Mouse (Mus musculus) bone marrow macrophage, adult 2 months (primary cell): ENCODE measurements at regions not wholly inside any gene's neighbourhood (a gene's known extent, or its start where the extent isn't known, plus 50 kb on each side); places are given as distances from the start of the nearest gene placed in this dataset.

Experiments used
- H3K27ac ChIP-seq: 2 replicates; pipeline ENCODE4 v1.5.1; 2012; ENCODE audit warnings: low read depth, low read length; ENCODE audit not compliant: insufficient read depth
- H3K4me1 ChIP-seq: 2 replicates; pipeline ENCODE4 v1.6.1; 2012; ENCODE audit warnings: low read length; ENCODE audit not compliant: control insufficient read depth, insufficient read depth
- H3K4me3 ChIP-seq: 2 replicates; pipeline ENCODE4 v1.5.1; 2012; ENCODE audit warnings: mild to moderate bottlenecking, low read length, moderate library complexity; ENCODE audit not compliant: insufficient read depth
- CTCF ChIP-seq: IDR thresholded peaks from 2 replicates; pipeline ENCODE4 v1.5.1; 2012; ENCODE audit warnings: low read depth, mild to moderate bottlenecking, low read length, moderate library complexity
- POLR2A ChIP-seq: IDR thresholded peaks from 2 replicates; pipeline ENCODE4 v1.6.1; 2012; ENCODE audit warnings: mild to moderate bottlenecking, low read depth, low read length, borderline replicate concordance

DNA sequence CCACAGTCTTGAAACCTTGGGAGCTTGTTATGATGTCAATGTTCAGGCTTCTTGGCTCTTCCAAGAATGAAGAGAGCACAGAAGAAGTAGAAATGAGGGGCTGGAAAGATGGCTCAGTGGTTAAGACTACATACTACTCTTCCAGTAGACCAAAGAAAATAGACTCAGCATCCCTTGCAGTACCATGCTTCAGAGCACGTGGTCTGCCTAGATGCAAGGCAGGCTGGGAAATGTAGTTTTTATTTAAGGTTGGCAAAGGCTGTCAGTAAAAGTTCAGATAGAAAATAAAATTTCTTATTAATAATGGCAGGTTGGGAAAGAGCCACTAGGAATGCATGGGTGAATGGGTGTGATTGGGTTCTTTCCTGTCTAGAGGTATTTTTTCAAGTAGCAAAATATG lies 267.8 kb downstream of the Rps24 start:
- TF ChIP-seq POLR2A (no peak), CTCF (no peak)
- no peak overlapping the region for H3K4me3 ChIP-seq
- no peaks in the 10 kb centered on the region for H3K4me1 ChIP-seq
- H3K27ac ChIP-seq, result no peak overlapping the region

GRCm38 (mm10) chr14:24755426-24756117 lies 268.6 kb downstream of the Rps24 start:
- TF ChIP-seq POLR2A (no peak), CTCF (no peak)
- Histone ChIP-seq H3K27ac (no peak overlapping the region), H3K4me1 (no peaks in the 10 kb centered on the region), H3K4me3 (no peak overlapping the region)

DNA sequence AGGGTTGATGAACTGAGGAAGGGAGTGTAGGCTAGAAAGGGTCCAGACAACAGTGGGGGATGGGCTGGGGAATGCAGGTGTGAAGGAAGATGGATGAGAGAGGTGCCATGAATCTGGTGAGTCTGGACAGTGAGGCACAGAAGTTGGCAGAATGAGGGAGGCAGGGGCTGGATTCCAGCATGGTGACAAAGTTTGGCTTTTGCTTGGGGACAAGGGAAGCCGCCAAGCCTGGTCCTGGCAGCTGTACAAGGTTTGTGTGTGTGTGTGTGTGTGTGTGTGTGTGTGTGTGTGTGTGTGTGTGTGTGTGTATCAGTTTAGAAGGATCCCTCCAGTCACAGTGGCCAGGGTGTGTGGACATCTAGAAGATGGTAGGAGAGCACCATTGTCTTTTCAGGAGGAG lies 270.4 kb downstream of the Rps24 start:
- no peak overlapping the region for H3K27ac ChIP-seq
- H3K4me3 ChIP-seq, result no peak overlapping the region
- H3K4me1 ChIP-seq, result no peaks in the 10 kb centered on the region
- TF ChIP-seq CTCF, result no peak
- no peak for TF ChIP-seq POLR2A

- H3K27ac ChIP-seq, result no peak overlapping the region
- no peaks in the 10 kb centered on the region for H3K4me1 ChIP-seq
- TF ChIP-seq POLR2A (no peak), CTCF (no peak)
- H3K4me3 ChIP-seq, result no peak overlapping the region
These were observed 270.9 kb downstream of the Rps24 start for GRCm38 (mm10) chr14:24757843-24758242.

DNA sequence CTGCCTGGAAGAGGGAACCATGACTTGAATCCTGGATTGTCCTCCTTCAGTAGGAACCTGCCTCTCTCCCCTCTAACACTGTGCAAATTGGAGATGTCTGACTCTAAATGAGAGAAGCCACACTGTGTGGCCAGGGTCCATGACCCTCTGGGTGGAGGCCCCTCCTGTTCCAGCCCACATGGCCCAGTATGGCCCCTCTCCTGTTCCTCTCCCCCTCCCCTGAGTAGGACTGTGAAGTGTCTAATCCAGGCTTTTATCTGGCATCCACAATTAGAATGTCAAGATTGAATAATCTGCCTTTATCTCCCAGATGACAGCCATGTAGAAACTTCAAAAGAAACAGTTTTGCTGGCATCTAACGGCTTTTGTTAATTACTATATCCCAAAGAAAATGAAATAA lies 274.0 kb downstream of the Rps24 start:
- TF ChIP-seq POLR2A (no peak), CTCF (no peak)
- H3K27ac ChIP-seq, result no peak overlapping the region
- no peak overlapping the region for H3K4me3 ChIP-seq
- no peaks in the 10 kb centered on the region for H3K4me1 ChIP-seq

DNA sequence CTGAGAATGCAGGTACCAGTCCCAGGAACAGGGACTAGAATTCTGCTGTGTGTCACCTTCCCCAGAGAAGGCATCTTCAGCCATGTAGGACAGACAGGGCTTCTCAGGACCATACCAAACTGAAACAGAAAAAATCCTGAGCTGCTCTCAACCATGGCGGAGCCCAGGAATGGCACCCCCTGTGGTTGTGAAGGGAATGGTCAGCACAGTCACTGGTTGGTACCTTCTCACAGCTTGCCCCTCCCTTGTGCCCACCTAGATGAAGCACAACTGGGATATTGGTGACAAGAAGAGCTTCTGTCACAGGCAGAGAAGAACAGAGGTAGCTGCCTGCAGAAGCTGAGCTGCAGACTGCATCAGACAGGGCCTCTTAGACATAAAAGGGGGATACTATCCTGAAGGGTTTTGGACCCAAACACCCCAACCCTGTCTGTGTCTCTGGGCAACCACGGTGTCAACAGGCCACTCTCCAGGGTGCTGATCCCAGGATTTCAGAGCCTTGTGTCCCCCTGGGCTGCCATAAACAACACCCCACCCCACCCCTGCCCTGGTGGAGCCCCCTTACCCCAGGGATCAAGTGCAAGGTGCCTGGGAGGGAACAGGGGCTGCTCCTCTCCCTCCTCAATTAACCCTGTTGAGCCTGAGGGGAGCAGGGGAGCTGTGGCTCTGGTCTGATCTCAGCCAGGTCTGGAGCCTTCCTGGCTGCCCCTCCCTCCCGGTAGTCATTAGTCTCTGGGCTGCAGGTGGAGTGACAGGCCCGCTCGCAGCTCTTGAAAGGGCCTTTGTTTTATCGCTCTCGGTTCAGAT lies 275.7 kb downstream of the Rps24 start:
- TF ChIP-seq POLR2A, result no peak
- no peak for TF ChIP-seq CTCF
- Histone ChIP-seq H3K4me3 (no peak overlapping the region), H3K4me1 (no peaks in the 10 kb centered on the region), H3K27ac (no peak overlapping the region)

GRCm38 (mm10) chr14:24763275-24763812 lies 276.4 kb downstream of the Rps24 start:
- Histone ChIP-seq H3K4me3 (no peak overlapping the region), H3K27ac (no peak overlapping the region), H3K4me1 (no peaks in the 10 kb centered on the region)
- no peak for TF ChIP-seq CTCF
- TF ChIP-seq POLR2A, result no peak

DNA sequence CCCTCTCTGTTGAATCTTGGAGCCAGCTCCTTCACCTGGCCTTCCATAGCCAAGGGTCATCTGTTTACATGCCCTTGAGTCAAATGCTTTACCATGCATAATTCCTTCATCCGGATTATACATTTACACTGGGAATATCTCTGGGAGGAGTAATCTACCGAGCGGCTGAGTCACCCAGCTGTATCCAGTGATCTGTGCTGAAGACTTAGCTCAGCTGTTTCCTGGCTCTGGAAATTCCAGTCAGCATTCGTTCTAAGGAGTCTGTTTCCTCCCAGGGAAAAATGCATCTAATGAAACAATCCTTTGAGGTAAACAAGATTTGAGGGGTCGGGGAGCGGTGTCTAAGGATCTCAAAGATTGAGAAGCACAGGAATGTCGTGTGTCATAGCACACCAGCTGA lies 276.9 kb downstream of the Rps24 start:
- H3K4me3 ChIP-seq, result no peak overlapping the region
- no peak for TF ChIP-seq POLR2A
- no peak for TF ChIP-seq CTCF

GRCm38 (mm10) chr14:24766260-24766659 lies 279.3 kb downstream of the Rps24 start:
- TF ChIP-seq POLR2A (no peak), CTCF (no peak)
- Histone ChIP-seq H3K4me3 (no peak overlapping the region), H3K27ac (no peak overlapping the region), H3K4me1 (no peaks in the 10 kb centered on the region)

More for the DNA sequence above, 276.9 kb downstream of the Rps24 start:
- H3K4me1 ChIP-seq, result no peaks in the 10 kb centered on the region
- H3K27ac ChIP-seq, result no peak overlapping the region

DNA sequence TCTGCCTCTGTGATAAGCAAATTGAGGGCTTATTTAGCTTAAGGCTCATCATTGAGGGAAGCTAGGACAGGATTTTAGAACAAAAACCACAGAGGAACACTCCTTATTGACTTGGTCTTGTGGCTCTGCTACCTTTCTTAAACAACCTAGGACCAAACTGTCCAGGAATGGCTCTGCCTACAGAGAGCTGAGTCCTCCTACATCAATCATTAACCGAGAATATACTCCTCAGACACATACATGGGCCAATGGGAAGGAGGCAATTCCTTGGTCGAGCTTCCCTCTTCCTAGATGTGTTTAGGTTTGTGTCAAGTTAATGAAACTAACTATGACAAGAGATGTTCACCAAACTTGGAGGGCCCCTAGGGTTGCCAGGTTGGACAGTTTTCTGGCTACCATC lies 279.8 kb downstream of the Rps24 start:
- H3K4me1 ChIP-seq, result no peaks in the 10 kb centered on the region
- no peak for TF ChIP-seq POLR2A
- no peak for TF ChIP-seq CTCF
- no peak overlapping the region for H3K27ac ChIP-seq
- H3K4me3 ChIP-seq, result no peak overlapping the region

GRCm38 (mm10) chr14:24767316-24767715 lies 280.4 kb downstream of the Rps24 start:
- Histone ChIP-seq H3K4me3 (no peak overlapping the region), H3K4me1 (no peaks in the 10 kb centered on the region), H3K27ac (no peak overlapping the region)
- no peak for TF ChIP-seq CTCF
- TF ChIP-seq POLR2A, result no peak
